Mouse (Mus musculus) splenic B cell, adult 2 months (primary cell): Measurements from ENCODE around the gene Tie1.
A peak's percentile ranks its signal among the peaks of the same experiment; 100 is the strongest.

Experiments used
- DNase-seq: peaks from one replicate; pipeline ENCODE4 v3.0.0-alpha.2; 2011; ENCODE audit warnings: low read depth, low spot score
- H3K27me3 ChIP-seq: 2 replicates; pipeline ENCODE4 v1.6.1; 2012; ENCODE audit warnings: mild to moderate bottlenecking, low read length, moderate library complexity, mixed read lengths; ENCODE audit not compliant: control insufficient read depth, poor library complexity, insufficient read depth, severe bottlenecking
- H3K36me3 ChIP-seq: 2 replicates; pipeline ENCODE4 v1.6.1; 2012; ENCODE audit warnings: mild to moderate bottlenecking, low read length, moderate library complexity, mixed read lengths; ENCODE audit not compliant: control insufficient read depth, poor library complexity, insufficient read depth, severe bottlenecking

The Tie1 gene

GRCm38 (mm10) chr4:118445781-118446414 is 44.0 kb downstream of the Tie1 start:
- Histone ChIP-seq H3K36me3 (no peaks in the 10 kb centered on the region), H3K27me3 (no peaks in the 10 kb centered on the region; the same call in 1 of the 2 replicates)
- no peak for DNase-seq

- no peaks in the 10 kb centered on the region; the same call in 1 of the 2 replicates for H3K27me3 ChIP-seq
- no peaks in the 10 kb centered on the region for H3K36me3 ChIP-seq
- no peak for DNase-seq
Observed at GRCm38 (mm10) chr4:118445088-118445487, 44.8 kb downstream of the Tie1 start.

DNA sequence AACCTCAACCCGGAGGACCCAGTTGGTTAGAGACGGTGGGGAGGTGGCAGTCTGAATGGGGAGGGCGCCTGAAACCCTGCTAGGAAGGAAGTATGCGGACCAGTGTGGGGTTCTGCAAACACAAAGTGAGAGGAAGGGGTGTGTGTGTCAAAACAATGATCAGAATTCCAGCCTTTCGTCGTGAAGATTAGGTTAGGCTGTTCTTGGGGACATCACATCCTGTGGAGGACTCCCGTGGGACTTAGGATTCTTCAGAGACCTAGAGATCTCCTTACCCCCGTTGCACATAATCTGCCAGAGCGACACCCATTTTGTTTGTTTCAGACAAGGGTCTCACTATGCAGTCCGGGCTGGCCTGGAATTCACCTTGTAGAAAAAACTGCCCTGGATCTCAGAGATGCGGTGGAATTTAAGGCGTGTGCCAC is 52.0 kb downstream of the Tie1 start:
- Histone ChIP-seq H3K27me3 (no peaks in the 10 kb centered on the region), H3K36me3 (no peaks in the 10 kb centered on the region)
- peak; percentile 41 for DNase-seq

DNA sequence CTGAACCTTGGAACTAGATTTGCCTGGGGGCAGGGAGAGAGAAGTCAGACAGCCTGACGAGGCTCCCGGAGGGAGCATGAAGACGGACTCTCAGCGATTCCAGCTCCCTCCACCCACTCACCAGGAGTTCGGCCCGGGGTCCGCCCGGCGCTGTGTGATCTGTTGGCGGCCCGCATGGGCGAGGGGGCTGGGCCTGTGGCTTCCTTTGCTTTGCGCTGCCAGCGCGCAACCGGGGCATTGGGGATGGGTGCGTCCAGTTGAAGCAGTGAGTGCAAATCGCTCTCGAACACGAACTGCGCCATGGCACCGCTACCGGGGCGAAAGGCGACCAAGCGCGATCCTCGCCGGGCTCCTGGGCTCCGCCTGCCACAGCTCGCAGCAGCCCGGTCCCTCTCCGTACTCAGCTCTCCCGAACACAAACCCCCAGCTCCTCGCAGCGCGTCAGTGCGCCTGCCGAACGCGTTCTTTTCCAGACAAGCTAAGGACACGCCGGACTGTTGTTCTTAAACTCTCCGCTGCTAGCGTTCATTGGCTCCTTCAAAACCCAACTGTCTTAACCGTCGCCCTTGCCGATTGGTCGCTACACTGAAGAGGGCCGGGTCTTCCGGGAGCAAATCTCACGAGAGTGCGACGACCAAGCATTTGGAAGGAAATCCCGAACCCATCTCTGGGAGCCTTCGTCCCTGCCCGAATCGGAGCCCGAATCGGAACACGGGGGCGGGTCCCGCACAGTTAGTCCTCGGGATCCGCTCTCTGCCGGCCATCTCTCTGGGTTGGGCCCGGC is 52.8 kb downstream of the Tie1 start, which contains the start of gene Cdc20:
Gene Cdc20 (minus strand): TSS at position 533 of the 784 bp plus-strand sequence.
- DNase-seq: peak; percentile 93
- no peaks in the 10 kb centered on the region for H3K27me3 ChIP-seq
- peaks cover 3% of the 10 kb centered on the region; the same call in 1 of the 2 replicates for H3K36me3 ChIP-seq

- Histone ChIP-seq H3K27me3 (no peaks in the 10 kb centered on the region), H3K36me3 (peaks cover 6% of the 10 kb centered on the region)
- no peak for DNase-seq
Observed at GRCm38 (mm10) chr4:118432332-118432731, 57.5 kb downstream of the Tie1 start.

DNA sequence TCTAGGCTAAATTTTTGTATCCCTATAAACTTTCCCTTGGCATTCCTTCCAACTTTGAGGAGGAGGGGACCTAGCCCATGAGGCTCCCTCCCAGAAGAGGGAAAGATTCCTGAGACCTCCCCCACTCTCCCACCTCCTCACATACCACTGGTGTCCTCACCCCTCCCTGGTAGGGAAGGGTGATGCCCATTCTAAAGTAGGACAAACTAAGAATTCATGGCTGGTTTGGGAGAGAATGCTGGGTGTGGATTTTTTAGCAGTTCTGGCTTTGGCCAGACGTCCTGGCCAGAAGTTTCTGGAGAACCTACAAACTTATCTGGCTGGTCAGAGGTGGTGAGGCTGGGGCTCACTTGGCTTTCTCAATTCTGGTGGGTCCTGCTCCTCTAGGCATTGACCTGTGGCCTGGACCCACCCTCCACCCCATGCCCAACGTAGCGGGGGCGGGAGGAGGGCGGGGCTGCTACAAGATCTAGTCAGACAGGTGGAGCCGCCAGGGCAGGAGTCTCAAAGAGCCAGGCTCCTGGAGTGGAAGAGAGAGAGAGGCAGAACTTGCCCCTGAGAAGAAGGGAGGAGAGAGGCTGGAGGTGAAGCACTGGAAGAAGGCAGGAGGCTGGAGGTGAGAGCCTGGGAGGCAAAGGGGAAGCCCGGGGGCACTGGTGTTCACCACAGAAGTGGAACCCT is 60.5 kb downstream of the Tie1 start:
- no peak for DNase-seq
- peaks cover 6% of the 10 kb centered on the region for H3K36me3 ChIP-seq
- no peaks in the 10 kb centered on the region for H3K27me3 ChIP-seq

GRCm38 (mm10) chr4:118428531-118429214 is 61.2 kb downstream of the Tie1 start:
- peak; percentile 29 for DNase-seq
- peaks cover 6% of the 10 kb centered on the region for H3K36me3 ChIP-seq
- H3K27me3 ChIP-seq: no peaks in the 10 kb centered on the region

GRCm38 (mm10) chr4:118427768-118428451 is 62.0 kb downstream of the Tie1 start, which contains the start of gene Elovl1:
Gene Elovl1, plus strand, starts transcription at chr4:118428093.
- H3K27me3 ChIP-seq: no peaks in the 10 kb centered on the region

DNA sequence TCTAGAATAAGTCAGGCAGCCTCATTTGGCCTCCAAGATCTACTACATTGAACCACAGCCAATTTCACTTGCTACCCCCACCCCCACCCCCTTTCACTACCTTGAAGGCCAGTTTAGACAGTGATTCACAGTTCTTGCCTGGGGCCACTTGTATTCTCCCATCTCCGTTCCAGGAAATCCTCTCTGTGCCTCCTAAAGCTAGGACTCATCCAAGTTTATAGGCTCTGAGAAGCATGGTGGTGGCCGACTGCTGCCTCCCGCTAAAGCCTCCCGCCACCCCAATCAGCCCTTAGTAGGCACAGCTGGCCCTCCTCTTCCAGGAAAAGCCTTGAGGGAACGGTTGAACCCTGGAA is 62.5 kb downstream of the Tie1 start:
- H3K36me3 ChIP-seq: peaks cover 6% of the 10 kb centered on the region

More at GRCm38 (mm10) chr4:118427768-118428451, 62.0 kb downstream of the Tie1 start, which contains the start of gene Elovl1:
- H3K36me3 ChIP-seq: peaks cover 6% of the 10 kb centered on the region
- peak; percentile 85 for DNase-seq

GRCm38 (mm10) chr4:118425374-118425773 is 64.5 kb downstream of the Tie1 start:
- H3K36me3 ChIP-seq: peaks cover 5% of the 10 kb centered on the region; the same call in 1 of the 2 replicates
- DNase-seq: peak; percentile 27
- no peaks in the 10 kb centered on the region for H3K27me3 ChIP-seq

More for the DNA sequence above, 62.5 kb downstream of the Tie1 start:
- no peak for DNase-seq
- no peaks in the 10 kb centered on the region for H3K27me3 ChIP-seq

DNA sequence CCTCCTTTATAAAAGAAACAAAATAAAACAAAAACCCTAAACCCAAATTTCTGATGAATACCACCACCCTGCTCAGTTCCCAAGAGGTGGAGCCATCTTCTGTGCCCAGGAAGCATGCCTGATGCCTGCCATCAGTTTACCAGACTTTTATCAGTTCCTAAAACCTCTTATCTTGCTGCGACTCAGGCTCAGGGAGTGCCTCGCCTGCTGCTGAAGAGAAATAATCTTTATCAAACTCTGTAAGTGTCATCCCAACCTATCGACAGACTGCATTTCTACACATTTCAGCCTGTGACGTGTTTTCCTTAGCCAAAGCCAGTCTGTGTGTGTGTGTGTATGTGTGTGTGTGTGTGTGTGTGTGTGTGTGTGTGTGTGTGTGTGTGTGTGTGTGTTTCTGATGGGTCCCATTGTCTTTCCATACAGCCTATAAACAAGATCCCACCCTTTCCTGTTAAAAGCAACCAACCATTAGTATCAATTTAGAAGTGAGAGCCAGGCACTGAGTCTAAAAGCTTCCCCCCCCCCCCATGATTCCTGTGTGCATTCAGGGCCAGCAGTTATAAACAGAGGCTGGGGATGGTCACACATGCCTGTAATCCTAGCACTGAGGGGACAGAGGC is 65.2 kb downstream of the Tie1 start:
- DNase-seq: no peak
- no peaks in the 10 kb centered on the region for H3K27me3 ChIP-seq
- peaks cover 5% of the 10 kb centered on the region; the same call in 1 of the 2 replicates for H3K36me3 ChIP-seq

DNA sequence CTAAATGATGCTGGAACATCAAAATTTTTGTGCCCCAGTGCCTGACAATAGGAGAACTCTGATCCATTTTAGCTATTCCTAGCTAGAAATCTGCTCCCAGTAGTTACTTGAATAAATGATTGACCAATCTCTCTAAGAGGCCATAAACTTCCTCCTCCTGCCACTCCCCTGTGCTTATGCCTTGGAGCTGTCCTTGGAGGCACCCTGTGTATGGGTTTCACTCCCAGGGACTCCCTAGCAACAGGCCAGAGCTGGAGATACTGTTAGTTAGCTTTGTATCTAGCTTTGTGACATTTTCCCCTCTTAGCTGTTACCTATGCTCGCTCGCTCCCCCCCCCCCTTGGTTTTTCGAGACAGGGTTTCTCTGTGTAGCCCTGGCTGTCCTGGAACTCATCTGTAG is 68.5 kb downstream of the Tie1 start:
- no peak for DNase-seq
- Histone ChIP-seq H3K27me3 (no peaks in the 10 kb centered on the region), H3K36me3 (peaks cover 5% of the 10 kb centered on the region)
